Mouse (Mus musculus) cortical plate, adult 2 months (tissue): ENCODE results near the gene Ccdc103.

Experiments used
- CTCF ChIP-seq: fragments of 200-500 bp; IDR thresholded peaks from 2 replicates; pipeline ENCODE4 v1.5.1; 2011; ENCODE audit warnings: mild to moderate bottlenecking, control low read depth, low read length; ENCODE audit not compliant: insufficient read depth; ENCODE audit errors: extremely low read depth
- POLR2A ChIP-seq: fragments of 200-500 bp; IDR thresholded peaks from 2 replicates; pipeline ENCODE4 v1.6.1; 2011; ENCODE audit warnings: mild to moderate bottlenecking, low read length, control low read depth; ENCODE audit not compliant: insufficient read depth; ENCODE audit errors: extremely low read depth

DNA sequence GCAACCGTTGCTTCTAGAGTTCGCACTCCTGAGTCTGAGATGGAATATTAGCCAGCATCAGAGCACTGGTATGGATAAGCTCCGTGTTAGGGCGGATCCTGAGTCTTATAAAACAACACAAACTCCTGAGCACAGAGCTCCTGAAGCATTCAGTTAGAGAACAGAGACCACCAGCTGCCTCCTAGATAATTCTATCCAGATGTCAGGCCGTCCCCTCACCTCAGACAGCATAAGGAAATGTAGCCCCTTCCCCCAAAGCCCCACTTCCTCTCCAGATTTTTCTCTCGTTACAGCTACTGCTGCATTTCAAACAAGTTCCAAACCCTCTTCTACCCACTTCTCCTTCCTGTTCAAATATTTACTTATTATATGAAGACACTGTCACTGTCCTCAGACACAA is 25.1 kb upstream of the Ccdc103 start:
- TF ChIP-seq CTCF (no peak), POLR2A (no peak)
